Mouse (Mus musculus): ENCODE results near the gene Zfp618.

Zfp618 gene

DNA sequence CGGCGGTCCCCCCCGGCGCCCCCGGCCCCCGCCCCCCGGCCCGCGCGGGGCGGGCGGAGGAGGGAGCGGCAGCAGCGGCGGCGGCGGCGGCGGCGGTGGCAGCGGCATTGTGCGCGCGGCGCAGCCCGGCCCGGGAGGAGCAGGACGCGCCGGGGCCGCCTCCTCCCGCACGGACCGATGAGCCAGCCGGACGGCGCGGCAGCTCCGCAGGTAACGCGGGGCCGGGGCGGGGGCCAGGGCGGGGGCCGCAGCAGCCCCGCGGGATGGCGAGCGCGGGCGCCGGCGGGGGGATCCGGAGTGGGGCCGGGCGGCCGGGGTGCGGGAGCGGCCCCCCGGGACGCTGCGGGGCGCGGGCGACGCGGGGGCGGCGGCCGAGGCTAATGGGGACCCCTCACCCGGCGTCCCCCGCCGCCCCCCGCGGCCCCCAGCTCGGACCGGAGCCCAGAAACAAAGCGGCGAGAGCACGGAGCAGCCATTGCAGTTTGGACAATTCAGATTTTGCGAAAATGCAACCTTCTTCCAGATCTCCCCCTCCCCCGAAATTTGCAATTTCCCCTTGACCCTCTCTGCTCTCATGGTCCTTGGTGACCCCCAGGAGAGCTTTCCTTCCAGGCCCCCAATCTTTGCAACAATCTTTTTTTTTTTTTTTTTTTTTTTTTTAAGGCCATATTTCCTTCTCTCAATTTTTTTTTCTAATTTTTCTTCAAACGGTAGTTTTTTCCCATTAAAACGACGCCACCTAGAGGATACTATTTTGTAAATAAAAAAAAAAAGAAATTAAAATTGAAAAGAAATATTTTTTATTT lies at the start of gene Zfp618:
Gene Zfp618 (plus strand): TSS at position 77 of the 806 bp plus-strand sequence.
- DNase-seq (ENCODE audit: low read depth, low spot score) = no peak

DNA sequence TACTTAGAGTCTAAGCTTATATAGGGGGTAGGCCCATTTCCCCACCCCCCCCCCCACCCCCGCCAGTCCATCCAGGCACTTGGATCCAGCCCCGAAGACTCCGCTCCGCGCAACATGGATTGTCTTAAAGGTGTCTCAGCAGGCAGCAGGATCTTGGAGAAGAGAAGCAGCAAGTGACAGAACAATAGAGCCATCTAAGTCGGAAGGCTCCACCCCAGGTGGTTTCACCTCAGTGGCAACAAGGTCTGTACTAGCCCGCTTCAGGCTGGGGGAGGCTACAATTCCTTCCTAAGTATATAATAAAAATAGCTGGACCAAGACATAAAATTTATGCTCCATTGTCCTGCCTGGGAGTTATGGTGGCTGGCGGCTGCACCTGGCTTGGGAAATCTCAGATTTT lies 48.3 kb upstream of the Zfp618 start:
- no peak for DNase-seq (ENCODE audit: low read depth, low spot score)

DNA sequence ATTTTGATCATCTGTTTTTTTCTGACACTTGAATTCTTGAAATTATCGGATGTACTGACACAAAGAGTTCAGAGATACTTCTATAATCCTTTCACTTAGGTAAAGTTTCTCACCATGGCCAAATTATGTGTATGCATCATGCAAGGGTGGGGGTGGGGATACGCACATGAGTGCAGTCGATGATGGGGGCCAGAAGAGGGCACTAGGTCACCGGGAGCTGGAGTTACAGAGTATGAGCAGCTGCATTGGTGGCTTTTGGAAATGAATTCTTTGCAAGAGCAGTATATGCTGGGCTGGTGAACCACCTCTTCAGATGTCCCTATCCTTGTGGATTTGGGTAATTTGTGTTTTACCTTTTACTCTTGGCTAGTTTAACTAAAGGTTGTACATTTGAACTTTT lies 31.6 kb upstream of the Zfp618 start:
- peak; percentile 39 for DNase-seq (ENCODE audit: low read depth, low spot score)

DNA sequence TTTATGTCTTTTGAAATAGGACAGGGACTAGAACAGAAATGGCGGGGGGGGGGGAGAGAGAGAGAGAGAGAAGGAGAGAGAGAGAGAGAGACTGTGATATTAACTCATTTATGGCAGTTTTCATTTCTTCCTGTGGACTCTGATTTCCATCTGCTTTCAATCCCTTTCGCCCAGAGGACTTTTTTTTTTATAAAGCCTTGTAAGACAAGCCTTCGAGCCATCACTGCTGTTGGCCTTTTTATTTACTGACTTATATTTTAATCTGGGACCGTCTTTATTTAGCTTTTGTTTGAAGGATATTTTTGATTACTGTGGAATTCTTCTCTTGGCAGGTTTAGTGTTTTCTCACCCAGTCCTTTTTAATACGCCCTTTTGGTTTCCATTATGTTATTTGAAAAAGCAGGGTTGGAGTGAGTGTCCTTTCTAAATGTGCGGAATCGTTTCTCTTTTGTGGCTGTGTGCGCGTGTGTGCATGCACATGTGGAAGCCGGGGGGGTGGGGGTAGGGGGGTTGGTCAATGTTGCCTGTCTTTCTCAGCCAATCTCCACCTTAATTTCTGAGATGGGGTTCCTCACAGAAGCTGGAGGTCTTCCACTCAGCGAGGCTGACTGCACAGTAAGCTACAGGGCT lies 29.7 kb upstream of the Zfp618 start:
- no peak for DNase-seq (ENCODE audit: low read depth, low spot score)

DNA sequence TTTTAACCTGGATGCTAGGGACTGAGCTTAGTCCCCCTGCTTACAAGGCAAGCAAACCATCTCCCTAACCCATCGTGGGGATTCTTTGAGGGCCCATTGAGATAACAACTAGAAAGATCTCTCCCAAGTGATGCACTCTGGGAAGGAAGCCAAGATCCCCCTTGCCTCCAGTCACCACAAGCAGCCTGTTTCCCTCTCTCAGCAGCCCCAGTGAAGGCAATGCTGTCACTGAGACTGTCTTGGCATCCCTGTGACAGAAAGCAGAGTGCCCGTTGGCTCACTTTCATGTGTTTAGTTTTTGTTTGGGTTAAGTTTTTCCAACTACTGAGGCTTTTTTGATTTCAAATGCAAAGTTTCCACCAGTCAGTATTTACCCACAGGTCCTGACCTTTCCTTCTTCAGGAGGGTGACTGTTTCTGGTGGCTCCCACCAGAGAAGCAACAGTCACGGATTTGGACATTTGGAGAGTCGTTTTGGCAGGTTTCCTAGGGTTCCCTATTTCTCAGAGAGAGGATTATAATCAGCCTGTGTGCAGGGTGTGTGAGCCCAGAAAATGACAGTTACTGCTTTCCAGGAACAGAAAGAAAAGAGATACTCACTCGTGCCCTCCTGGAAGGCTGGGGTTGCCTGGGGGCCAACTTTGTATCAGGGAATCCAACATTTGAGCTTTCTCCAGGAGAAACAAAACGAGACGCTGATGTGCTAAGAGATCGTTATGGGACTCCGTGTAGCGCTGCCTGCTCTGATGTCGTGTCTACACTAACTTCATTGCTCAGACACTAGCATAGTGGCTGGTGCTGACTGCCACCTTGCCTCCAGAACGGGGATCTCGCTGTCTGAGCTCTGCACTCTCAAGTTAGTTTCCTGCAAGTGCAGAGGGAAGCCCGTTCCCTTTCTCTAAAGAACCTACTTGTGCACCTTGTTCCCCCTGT lies 23.1 kb upstream of the Zfp618 start:
- DNase-seq (ENCODE audit: low read depth, low spot score) = no peak

DNA sequence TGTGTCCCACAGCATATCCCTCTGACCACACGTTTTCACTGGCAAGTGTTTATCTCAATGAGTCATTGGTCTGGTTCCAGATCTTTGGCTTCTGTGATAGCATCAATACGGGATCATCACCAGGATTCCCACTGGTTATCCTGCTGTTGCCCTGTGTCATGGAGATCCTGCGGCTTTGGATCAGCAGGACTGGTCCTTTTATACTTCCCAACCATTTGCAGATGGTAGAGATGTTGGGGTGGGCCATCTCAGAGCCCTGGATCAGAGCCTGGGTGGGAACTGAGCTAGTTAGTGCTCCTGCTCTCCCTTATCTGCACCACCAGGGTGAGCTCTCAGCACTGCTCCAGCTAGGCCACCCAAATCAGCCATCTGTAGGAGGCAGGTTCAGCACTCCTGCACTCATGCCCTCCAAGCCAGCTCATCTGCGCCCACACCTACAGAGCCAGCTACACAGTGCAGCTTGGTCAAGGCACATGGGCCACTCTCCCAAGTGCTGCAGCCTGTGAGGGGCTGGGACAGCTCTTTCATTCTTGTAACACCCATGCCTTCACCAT lies 21.0 kb upstream of the Zfp618 start:
- peak; percentile 7 for DNase-seq (ENCODE audit: low read depth, low spot score)

DNA sequence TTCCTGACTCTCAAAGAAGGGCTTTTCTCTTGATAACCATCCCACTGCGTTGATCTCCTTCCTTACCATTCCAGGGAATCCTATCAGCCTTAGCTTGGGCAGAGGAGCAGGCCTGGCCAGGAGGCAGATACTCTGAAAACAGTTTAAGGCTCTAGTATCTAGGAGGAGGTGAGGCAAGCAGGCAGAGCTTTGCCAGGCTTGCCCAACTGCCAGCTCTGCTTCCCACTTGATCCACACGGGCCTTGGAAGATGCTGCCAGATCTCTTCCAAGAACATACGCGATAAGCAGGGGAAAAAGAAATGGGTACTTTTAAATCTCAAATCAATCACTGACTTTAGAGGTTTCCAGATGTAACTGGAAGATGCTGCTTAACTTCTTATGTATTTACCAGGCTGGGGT lies 1.6 kb upstream of the Zfp618 start:
- no peak for DNase-seq (ENCODE audit: low read depth, low spot score)

DNA sequence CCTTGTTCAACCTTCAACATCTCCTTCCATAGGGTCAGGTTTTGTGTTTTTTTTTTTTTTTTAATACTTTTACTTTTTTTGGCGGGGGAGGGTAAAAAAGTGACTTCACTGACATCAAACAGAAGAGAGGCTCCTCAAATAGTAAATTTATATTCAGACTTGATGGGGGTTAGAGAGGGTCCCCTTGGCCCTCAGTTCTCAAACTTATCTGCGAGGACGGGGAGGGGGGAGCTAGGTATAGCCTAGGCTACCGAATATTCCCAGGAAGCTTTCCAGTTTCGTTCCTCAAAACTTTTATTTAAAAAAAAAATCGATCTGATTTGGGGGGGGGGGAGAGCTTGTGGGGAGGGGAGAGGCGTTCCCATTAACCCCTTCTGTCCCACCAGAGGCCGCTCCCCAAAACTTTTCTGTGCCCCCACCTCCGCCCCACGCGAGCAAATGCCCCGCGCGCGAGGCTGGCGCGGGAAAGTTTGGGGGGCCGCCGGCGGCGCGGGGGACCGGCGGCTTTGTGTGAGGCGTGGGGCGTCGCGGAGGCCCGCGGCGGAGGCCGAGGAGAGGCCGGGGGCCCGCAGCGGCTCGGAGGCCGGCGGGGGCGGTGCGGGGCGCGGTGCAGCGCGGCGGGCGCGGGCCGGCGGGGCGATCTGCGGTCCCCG lies 403 bp upstream of the Zfp618 start:
- no peak for DNase-seq (ENCODE audit: low read depth, low spot score)

DNA sequence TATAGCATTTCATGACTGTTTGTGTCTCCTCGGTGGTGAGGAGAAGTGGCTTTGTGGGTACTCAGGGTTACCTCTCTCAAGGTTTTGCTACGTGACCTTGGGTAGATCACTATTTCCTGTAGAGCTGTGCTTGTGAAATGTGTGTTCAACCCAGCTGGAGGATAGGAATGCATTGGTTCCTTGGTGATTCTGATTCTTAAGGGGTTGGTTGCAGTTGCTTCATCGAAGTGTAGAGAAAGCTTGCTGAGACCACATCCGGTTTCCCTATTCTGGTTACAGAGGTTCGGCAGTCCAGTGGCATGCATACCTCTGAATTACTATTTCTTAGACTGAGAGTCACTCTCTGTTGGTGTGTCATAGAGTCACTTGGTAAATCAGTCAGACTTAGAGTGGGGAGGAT lies 4.2 kb downstream of the Zfp618 start:
- DNase-seq (ENCODE audit: low read depth, low spot score) = no peak

DNA sequence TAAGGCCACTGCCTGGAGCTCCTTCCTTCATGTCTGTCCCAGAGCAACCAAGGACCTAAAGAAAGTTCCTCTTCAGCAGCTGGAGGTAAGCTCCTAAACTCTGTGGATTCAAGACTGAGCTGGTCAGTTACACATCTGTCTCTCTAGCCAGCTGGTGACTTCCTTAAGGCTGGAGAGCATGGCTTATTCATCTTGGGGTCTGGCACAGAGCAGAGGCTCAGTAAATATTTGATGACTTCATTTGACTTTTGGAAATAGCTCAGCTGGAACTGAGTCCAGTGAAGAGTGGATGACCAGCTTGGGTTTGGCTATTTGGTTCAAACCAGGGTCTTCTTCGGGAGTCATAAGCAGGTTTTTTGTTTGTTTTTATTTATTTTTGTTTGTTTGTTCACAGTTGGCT lies 6.6 kb downstream of the Zfp618 start:
- no peak for DNase-seq (ENCODE audit: low read depth, low spot score)

DNA sequence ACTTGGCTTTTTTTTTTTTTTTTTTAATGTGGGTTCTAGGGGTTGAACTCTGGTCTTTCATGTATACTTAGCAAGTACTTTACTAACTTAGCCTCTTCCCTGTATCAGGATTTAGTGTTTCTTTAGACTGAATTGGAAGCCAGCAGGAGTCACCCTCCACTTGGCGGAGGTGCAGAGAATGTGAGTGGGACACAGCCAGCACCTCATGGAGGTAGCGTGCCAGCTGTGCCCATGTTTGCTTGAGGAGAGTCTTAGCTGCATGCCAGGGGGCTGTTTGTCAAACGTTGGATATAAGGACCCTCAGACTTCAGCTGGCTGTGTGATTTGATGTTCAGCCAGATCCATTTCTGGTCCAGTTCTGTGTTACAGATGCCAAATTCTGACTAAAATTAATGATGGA lies 7.7 kb downstream of the Zfp618 start:
- no peak for DNase-seq (ENCODE audit: low read depth, low spot score)

DNA sequence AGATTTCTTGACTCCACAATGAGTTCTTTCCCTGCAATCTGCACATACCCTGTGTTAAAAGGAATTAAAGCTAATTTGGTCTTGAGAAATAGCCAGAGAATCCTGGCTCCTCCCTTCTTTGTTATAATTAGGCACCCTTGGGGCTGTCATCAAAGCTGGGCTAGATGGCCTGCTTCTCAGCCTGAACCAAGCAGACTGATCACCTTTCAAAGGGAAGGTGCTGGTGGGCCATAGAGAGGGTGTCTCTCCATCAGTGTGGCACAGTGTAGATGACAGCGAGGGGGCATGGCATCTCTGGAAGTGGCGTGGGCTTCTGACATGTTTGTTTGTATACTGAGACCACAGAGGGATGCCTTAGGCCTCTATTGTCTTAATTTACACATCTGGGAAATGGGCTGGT lies 9.5 kb downstream of the Zfp618 start:
- DNase-seq (ENCODE audit: low read depth, low spot score) = no peak

DNA sequence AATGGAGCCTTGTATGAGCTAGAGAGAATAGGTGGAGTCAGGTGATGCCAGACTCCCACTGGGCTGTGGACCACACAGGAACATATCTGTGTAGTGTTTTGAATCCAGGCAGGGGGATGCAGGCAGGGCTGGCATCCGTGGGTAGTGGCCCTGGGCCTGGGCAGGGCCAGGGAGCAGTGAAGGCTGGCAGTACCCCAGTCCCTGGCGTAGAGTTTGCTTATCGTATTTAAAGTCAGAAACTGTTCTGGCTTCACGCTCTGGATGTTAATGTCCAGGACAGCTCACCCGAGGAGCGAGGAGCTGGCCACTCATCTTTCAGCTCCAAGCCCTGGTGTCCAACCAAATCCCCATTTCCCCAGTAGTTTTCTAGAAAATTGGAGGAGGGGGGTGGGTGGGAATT lies 10.2 kb downstream of the Zfp618 start:
- DNase-seq (ENCODE audit: low read depth, low spot score) = no peak

DNA sequence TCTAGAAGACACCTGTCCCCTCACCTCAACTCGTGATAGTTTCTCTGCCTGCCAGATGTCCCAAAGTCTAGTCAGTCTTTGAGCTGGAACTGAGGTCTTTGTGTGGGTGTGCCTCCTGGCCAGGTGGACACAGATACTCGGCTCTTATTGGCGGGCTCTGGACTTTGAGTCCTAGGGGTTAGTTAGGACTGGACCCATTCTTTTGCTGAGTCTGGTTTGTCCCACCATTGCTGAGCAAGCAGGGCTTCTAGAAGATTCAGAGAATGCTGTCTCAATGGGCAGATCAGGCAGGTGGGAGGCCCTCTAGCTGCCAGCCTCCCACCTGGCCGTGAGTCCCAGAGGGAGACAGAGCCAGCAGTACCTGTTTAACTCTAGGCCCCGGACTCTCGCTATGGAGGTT lies 12.1 kb downstream of the Zfp618 start:
- no peak for DNase-seq (ENCODE audit: low read depth, low spot score)

DNA sequence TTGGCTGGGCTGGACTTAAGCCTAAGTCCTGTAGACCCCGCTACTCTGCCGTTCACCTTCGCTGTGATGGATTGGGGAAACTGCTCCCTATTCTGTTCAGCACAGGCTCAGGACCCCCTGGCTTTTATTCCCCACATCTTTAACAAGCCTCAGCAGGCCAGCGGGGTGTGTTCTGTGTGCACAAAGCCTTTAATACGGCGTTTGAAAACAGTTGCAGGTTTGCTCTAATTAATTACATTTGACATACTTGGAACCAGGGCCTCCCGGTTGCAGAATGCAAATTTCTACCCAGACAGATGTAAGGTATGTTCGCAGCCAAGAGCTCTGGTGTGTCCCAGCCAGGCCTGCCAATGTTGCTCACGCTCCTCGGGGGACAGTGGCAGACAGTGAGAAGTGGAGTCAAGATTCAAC lies 13.1 kb downstream of the Zfp618 start:
- no peak for DNase-seq (ENCODE audit: low read depth, low spot score)

DNA sequence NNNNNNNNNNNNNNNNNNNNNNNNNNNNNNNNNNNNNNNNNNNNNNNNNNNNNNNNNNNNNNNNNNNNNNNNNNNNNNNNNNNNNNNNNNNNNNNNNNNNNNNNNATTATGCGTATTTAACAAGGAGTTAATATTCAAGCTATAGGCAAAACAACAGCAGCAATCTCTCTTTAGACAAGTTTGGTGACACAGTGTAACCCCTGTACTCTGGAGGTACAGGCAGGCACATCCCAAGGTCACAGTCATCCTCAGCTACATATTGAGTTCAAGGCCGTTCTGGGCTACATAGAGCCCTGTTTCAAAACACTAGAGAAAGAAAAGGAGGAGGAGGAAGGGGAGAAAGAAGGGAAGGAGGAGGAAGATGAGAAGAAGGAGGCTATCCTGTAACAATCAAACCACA lies 16.2 kb downstream of the Zfp618 start:
- DNase-seq (ENCODE audit: low read depth, low spot score) = no peak

DNA sequence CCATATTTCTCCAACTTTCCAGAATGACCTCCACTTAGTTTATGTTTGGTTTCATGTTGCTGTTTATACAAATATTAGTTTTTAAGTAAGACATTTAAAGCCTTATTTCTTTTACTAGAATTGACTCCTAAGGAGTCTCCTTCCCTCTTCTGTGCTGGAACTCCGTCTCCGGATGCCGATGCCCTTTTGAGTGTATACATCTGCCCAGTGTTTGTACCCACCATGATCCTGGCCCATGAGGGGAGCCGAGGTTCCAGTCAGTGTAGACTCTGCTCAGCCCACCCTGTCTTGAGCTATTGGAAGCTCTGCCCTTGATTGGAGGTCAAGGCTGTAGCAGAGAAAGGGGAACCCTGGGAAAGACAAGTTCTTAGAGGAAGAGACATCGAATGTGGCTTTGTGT lies 18.2 kb downstream of the Zfp618 start:
- DNase-seq (ENCODE audit: low read depth, low spot score) = no peak

DNA sequence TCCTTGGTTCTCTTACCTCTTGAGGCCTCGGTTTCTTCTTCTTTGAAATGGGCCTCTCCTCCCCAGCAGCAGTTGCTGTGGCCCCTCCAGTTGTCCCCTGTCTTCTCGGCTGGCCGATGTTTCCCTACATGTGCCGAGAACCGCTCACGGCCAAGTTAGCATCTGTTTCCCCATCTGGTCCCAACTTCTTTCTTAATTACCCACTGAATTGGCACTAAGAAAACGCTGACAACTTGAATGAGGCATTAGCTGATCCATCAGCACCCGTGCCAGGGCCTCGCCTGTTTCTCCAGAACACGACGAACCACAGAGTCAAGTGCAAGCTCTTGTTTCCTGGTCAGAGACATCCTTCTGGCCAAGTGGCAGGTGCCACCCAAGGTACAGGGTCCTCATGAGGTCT lies 26.0 kb downstream of the Zfp618 start:
- DNase-seq (ENCODE audit: low read depth, low spot score) = no peak

DNA sequence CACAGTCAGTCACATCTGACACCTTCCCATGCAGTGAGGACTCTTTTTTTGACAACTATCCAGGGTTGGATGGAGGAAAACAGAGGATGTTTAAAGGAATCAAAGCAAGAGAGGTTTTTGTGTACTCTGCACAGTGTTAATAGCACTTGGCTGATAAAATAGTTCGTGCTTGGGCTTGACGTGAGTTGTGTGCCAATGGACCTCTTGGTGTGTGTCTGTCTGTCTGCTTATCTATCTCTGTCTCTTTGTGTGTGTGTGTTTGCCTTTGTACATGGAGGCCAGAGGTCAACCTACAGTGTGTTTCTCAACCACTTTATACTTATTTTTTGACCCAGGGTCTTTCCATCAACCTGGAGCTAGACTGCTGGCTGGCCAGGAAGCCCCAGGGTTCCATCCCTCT lies 27.8 kb downstream of the Zfp618 start:
- no peak for DNase-seq (ENCODE audit: low read depth, low spot score)

DNA sequence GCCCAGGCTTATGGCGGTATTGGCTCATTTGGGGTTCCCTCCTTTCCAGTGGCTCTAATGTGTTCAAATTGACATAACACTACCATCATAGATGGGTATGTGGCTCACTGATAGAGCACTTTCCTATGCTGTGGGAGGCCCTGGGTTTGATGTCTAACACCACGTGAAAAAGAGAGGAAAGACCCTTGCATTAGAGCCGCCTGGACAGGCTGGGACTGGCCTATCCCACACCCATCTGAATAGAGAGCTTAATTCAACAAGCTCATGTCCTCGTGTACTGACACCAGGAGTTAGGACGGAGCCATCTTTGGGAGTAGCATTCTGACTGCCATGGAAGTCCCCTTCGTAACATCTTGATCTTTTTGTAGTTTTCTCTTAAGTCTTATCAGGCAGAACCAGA lies 32.2 kb downstream of the Zfp618 start:
- DNase-seq (ENCODE audit: low read depth, low spot score) = no peak

DNA sequence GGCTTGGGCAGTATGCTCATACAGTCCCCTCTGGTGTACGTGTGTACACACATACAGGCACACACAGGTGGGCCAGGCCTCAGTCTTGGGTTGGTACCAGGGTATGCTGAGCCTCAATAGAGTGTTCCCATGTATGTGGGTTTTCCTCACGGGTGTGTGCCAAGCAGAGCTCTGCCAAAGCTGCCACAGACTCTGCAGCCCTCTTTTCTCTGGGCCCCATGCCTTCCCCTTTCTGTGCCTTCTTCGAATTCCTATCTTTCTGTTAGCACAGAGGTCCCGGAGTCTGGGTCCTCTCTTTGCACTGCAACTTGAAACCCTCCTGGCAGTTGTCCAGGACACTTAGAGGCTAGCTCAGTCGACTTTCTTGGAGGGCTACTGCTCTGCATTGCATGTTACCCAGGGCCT lies 33.1 kb downstream of the Zfp618 start:
- DNase-seq (ENCODE audit: low read depth, low spot score) = no peak

DNA sequence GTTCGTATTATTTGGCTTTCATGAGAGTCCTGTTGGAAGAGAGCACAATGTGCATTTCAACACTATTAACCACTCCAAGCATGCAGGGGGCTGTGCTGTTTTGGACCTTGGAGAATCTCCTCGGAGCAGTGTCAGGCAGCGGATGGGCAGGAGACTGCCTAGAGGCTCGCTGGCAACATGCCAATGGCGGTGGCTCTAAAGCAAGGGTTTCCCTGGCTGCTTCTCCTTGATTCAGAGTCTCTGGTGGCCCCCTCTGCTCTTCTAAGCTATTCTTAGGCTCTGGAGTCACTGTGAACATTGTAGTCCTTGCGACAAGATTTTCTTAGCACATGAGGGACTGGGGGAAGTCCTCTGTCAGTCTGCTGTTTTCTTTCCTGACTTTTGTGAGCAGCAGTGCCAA lies 33.5 kb downstream of the Zfp618 start:
- no peak for DNase-seq (ENCODE audit: low read depth, low spot score)

All from A20 (cell line).